Mouse (Mus musculus): Measurements from ENCODE around the gene Nhlrc1.

The Nhlrc1 gene

GRCm38 (mm10) chr13:47014334-47015194 lies at the start of gene Nhlrc1:
TSS of gene Nhlrc1 (minus strand) at chr13:47014850.
- DNase-seq = peak; percentile 83

DNA sequence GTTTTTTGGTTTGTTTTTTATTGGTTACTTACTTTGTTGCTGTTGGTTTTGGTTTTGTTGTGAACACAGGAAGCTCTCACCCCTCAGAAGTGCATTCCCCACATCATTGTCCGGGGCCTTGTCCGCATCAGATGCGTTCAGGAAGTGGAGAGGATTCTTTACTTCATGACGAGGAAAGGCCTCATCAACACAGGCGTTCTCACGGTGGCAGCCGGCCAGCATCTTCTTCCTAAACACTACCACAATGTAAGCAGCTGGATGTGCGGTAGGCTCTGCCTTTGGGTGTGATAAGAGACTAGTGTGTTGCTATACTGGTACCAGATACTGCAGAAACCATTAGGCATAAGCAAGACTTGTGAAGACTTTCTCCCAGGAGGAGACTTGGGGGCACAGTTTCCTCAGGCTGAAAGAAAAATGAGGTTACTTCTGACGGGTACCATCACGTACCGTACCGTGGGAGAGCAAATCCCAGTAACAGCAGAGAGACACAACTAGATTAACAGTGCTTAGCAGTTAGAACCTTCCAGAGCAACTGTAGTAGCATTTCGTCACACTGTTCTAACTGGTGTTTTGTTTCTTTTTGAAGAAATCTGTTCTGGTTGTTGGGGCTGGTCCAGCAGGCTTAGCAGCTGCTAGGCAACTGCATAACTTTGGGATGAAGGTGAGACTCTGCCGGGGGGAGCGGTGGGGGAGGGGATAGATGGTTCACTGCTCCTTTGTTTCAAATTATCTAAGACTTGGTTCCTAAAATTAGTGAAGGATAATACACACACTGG lies 49.5 kb upstream of the Nhlrc1 start:
- peak; percentile 27 for DNase-seq

DNA sequence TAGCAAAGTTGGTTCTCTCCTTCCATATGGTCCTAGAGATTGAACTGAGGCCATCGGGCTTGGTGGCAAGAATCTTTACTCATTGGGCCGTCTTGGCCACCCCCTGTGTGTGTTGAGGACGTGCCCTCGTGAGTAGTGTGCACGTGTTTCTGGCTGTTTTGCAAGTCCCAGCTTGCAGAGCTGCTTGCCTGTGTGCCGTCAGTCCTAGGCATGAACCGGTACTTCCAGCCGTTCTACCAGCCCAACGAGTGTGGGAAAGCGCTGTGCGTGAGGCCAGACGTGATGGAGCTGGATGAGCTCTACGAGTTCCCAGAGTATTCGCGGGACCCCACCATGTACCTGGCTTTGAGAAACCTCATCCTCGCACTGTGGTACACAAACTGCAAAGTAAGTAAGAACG lies 48.1 kb upstream of the Nhlrc1 start:
- no peak for DNase-seq

GRCm38 (mm10) chr13:47056781-47057180 lies 42.1 kb upstream of the Nhlrc1 start:
- no peak for DNase-seq

- no peak for DNase-seq
These were observed 41.5 kb upstream of the Nhlrc1 start for GRCm38 (mm10) chr13:47056126-47056525.

DNA sequence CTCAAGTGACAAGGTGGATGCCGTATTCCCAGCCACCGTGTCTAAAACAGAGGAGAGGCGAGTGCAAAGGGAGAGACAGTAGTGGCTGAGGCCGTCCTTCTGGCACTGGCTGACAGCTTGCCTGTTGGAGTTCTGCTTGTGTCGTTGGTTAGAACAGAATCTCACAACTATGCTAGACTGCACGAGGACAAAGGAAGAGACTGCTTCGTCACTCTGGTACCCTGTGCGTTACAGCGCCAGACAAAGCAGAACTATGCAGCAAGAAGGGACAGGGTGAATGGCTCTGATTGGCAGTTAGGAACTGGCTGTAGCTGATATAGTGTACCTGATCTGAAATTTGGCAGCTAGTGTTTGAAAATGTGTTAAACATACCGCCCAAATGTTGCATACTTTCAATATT lies 39.3 kb upstream of the Nhlrc1 start:
- no peak for DNase-seq

DNA sequence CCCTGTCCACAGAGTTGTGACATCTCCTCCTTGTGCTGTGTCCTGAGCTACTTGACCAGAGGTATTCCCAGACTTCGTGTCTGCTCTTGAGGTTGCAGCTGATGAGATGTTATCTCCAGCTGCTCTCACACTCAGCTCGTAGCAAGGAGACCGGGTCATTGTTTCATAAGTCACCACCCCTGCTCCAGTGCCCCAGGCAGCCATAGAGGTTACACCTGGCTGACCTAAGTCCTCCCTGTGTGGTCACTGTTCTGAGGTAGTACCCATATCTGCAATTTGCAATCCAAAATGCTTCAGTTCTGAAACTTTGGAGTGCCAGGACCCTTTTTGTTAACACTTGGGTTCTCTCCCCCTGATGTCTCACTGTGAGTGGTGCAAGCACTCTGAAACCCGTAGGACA lies 35.4 kb upstream of the Nhlrc1 start:
- DNase-seq = no peak

GRCm38 (mm10) chr13:47047996-47048395 lies 33.3 kb upstream of the Nhlrc1 start:
- DNase-seq = peak; percentile 44

DNA sequence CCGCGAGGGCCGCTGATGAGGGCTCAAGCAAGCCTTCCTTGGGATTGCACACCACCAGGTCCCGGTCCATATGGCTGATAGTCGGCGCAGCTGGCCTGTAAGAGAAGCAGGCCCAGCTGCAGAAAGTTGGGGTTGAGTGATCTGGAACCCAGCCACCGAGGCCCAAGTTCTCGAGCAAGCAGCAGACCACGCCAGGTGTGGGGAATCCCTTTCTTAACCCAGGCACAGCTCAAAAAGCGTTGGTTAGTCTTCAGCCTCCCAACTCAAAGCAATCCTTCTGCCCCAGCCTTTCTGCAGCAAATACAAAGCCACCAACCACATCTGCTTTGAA lies 29.9 kb upstream of the Nhlrc1 start, which contains the start of gene Tpmt:
Gene Tpmt, minus strand, starts transcription at position 121 of the 331 bp plus-strand sequence.
- DNase-seq = no peak

GRCm38 (mm10) chr13:47043833-47044616 lies 29.4 kb upstream of the Nhlrc1 start:
- DNase-seq = peak; percentile 40

GRCm38 (mm10) chr13:47043030-47043680 lies 28.5 kb upstream of the Nhlrc1 start, which contains the start of gene Kdm1b:
TSS of gene Kdm1b (plus strand) at chr13:47043499.
- peak; percentile 99 for DNase-seq

GRCm38 (mm10) chr13:47042024-47042633 lies 27.5 kb upstream of the Nhlrc1 start:
- peak; percentile 38 for DNase-seq

- peak; percentile 32 for DNase-seq
These were observed 25.4 kb upstream of the Nhlrc1 start for GRCm38 (mm10) chr13:47040061-47040460.

GRCm38 (mm10) chr13:47037946-47038345 lies 23.3 kb upstream of the Nhlrc1 start:
- DNase-seq = no peak

GRCm38 (mm10) chr13:47033602-47034001 lies 19.0 kb upstream of the Nhlrc1 start:
- no peak for DNase-seq

GRCm38 (mm10) chr13:47030376-47031107 lies 15.9 kb upstream of the Nhlrc1 start:
- peak; percentile 57 for DNase-seq

DNA sequence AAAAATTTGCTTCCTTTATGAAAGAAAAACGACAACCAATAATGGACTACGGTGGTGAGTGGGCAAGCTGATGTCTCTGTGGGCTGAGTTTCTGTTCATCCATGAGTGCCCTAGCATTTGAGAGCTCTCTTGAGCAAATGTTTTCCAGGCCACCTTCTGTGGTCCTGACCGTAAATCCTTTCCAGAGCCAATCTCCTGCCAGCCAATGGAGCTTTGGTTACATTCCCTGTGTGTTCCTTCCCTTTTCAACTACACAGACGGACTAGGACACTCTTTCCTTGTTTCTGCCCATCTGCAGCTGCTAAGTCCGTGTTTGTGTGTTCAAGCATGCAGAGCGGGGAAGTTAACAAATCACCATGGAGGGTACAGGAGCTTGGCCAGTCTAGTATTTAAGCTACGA lies 6.1 kb upstream of the Nhlrc1 start:
- no peak for DNase-seq

- peak; percentile 32 for DNase-seq
These were observed 5.1 kb upstream of the Nhlrc1 start for GRCm38 (mm10) chr13:47019774-47020173.

DNA sequence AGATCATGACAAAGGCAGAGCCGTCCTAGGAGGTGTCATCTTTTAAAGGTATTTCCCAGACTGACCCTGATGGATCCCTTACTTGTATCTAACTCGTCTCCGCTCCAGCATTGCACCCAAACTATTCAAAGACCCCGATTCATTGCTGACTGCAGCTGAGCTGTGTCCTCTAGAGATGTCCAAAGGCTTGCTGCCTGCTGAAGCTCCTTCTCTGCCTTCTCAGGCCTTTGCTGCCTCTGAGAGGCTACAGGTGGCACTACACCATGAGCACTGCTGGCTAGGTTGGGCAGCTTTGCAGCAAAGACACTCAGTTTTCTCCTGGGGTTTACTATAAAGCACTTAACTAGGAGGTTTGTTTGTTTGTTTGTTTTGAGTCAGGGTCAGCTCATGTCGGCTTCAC lies 2.6 kb upstream of the Nhlrc1 start:
- peak; percentile 61 for DNase-seq

- DNase-seq = no peak
These were observed 498 bp upstream of the Nhlrc1 start for GRCm38 (mm10) chr13:47015195-47015501.

DNA sequence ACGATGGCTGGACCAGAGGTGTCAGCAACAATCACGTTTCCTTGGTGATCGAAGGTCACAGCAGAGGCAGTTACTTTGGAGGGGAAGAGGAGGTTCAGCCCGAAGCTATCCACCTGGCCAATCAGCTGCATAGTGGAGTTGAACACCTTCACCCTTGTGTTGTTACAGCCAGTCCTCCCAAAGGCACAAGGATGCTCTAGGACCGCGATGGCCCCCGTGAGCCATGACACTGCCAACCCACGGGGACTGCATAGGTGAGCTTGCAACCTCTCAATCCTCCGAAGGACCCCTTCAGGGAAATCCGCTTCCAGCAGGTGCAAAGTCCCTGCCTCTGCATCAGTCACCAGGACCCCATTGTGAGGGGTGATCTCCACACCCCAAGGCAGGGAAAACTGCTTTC lies 910 bp downstream of the Nhlrc1 start:
- DNase-seq = no peak

DNA sequence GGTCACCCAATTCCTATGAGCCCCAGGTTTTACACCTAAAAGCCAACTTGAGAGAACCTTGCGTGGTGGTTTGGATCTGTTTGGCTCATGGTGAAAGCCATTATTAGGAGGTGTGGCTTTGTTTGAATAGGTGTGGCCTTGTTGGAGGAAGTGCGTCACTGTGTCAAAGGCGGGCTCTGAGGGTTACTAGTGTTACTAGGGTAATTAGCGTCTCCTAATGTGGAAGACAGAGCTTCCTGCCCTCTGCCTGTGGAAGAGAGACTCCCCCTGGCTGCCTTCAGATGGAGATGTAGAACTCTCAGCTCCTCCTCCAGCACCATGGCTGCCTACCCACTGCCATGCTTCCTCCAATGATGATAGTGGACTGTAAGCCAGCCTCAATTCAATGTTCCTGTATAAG lies 13.1 kb downstream of the Nhlrc1 start:
- DNase-seq = no peak

All from kidney, postnatal 14 days (tissue).